Mouse (Mus musculus) lung, adult 2 months (tissue): Measurements from ENCODE around the gene Tjp1.

Experiments
- CTCF ChIP-seq: fragments of 200-500 bp; IDR thresholded peaks from 2 replicates; pipeline ENCODE4 v1.5.1; 2011; ENCODE audit warnings: mild to moderate bottlenecking, low read length, control low read depth; ENCODE audit not compliant: insufficient read depth
- POLR2A ChIP-seq: fragments of 200-500 bp; IDR thresholded peaks from 2 replicates; pipeline ENCODE4 v1.6.1; 2011; ENCODE audit warnings: low read depth, mild to moderate bottlenecking, control low read depth, low read length, borderline replicate concordance; ENCODE audit errors: extremely low read depth

GRCm38 (mm10) chr7:65416506-65416905 is 111.1 kb downstream of the Tjp1 start:
- no peak for TF ChIP-seq CTCF
- no peak for TF ChIP-seq POLR2A
